Mouse (Mus musculus): ENCODE measurements at regions not wholly inside any gene's neighbourhood (a gene's known extent, or its start where the extent isn't known, plus 50 kb on each side); places are given as distances from the start of the nearest gene placed in this dataset.

DNA sequence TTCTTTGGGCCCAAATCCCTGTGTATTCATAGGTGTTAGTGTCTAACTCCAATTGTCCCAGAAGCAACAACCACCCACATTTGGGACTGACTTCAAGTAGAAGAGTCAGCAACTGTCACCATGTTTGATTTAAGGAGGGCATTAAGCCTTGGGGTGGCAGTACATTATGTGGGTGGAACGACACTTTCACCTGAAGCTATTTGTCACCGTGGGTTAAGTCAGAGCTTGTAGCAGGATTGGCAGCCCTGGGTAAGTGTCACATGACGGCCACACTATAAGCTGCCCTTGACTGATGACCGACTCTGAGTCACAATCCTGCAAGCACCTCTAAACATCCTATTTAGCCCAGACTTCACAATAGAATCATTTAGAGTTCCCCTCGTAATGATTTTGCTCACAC, 236.7 kb upstream of the A1bg start:
- no peak for DNase-seq (ENCODE audit: low spot score in 2 of 2)

DNA sequence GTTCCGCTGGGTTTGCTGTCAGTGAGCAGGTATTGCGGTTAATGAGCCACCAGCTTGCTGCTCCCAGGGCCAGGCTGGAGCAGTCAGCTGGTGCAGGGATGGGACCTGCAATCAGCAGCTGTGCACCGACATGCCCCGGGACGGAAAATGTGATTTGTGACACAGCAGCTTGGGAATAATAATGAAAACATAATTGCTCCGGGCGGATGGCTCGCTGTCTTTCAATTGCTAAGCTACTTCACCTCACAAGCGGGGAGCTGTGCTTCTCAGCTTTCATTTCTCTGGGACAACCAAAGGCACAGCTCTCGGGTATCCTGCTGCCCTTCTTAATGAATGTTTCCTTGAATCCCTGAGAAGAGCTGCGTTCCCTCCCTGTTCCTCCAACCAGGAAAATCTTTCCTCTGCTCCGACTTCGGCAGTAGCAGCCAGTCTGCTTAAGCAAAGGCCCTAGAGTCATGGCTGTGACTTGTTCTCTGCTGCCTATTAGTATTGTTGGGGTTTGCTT, 235.3 kb upstream of the A1bg start:
- DNase-seq (ENCODE audit: low spot score in 2 of 2) = peak; percentile 41 to 50

DNA sequence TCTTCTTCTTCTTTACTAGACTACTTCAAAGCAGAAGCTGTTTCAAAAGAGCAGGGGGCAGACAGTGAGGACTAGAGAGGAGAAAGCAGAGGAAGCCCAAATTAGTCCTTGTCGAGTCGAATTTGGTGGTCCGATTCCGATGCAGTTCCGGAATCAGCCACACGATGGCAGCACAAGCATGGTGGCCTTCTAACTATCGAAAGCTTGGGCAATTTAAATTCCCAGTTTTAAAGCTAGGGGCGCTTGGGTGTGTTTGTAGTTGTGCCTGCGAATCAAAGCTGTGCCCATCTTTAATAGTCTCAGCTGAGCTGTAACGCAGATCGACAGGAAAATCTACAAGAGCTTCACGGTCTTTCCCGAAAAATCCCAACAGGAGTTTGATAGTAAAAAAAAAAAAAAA, 234.7 kb upstream of the A1bg start:
- DNase-seq (ENCODE audit: low spot score in 2 of 2) = peak; percentile 94 to 98

DNA sequence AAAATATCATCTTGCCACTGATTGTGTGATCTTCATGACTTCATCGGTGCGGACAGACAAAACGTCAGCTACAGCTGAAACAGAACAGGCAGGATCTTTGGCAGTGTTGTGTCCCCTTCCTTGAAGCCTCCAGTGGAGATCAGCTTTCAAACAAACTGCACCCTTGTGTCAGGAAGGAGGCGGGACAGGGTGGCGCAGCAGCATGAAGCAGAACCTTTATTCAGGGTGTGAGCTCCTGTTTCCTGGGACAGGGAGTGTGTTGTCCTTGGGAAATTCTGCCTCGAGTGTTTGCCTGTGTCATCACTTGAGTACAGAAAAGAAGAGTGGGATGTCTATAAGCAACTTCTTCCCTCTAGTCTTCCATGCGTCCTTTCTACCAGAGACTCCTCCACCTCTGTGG, 232.7 kb upstream of the A1bg start:
- DNase-seq (ENCODE audit: low spot score in 2 of 2) = no peak

DNA sequence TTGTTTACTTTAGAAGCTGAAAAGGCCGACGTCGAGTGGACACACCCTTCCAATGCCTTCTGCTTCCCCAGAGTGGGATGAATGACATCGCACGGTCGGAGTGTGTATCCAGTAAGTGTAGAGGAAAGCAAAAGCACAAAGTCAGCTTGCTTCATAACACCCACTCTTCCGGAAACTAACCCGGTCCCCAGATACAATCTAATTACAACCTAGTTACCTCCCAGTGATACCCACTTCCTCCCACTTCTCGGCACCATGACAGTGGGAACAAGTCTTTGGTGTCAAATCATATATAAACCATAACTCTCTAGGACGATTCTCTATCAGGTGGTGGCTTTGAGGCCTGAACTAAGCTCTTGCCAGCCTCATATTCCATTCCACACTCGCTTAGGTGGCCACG, 231.4 kb upstream of the A1bg start:
- no peak for DNase-seq (ENCODE audit: low spot score in 2 of 2)

DNA sequence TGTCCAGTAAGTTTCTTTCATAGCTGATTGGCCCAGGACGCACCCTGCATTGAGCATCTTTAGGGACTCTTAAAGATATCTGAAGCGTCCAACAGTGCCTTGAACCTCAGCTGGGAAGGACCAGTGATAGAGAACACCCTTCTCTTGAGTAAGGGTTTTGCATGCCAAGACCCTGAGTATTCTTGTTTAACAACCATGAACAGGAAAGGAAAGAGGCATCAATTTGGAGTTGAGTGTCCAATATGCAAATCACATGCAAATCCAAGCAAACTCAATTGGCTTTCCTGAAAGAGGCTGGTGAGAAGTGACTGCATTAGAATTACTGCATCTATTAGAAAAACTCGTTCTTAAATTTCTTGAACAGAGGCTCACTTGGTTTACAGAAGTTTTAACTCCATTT, 220.0 kb upstream of the A1bg start:
- no peak for DNase-seq (ENCODE audit: low spot score in 2 of 2)

DNA sequence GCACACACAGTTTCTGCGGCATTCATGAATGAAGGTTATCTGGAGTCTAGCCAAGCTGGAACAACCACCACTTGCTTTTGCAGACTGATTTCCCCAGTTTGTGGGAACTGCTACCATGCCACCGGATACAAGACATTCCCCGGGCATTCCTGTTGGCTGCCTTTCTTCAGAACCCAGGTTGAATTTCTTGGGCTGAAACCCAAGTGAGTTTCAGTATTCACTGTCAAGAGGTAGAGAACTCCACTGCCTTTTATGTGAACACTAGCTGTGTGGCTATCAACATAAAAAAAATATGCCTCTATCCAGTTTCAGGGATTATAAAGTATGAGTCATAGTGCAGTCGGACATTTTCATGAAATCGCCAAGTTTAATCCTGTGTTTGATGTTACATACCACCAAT, 216.3 kb upstream of the A1bg start:
- no peak for DNase-seq (ENCODE audit: low spot score in 2 of 2)

DNA sequence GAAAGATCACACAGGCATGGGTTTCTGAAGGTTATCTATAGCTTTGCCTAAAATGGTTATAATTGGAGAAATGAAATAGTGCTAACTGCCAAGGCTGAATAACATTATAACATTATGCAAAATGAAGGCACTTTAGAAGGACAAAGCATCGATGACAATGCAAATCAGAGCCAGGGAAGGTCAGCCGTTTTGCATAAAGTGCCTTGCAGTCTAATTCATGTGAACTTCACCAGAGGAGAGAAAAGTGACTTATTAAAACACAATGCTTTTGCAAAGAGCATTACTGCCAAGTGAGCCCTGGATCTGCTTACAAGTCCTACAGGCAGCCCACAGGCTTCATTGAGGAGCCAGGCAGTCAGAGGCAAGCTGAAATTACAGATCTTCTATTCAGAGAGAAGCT, 214.0 kb upstream of the A1bg start:
- DNase-seq (ENCODE audit: low spot score in 2 of 2) = no peak

DNA sequence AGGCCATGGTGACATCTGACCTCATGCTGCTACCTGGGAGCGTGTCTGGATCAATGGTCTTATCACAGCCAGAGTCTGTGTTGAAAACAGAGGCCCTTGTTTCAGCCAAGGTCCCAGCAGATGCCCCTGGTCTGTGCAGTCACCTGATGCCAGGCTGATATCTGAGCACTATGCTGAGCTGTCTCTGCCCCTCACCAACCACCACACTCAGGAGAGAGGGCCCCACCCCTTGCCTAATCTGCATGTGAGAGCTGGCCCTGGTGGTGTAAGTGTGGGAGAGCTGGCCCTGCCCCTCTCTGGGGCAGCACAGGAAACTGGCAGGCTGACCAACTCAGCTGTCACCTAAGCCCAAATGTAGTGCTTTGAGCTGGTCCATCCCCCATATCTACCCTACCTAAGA, 210.5 kb upstream of the A1bg start:
- DNase-seq (ENCODE audit: low spot score in 2 of 2) = no peak

DNA sequence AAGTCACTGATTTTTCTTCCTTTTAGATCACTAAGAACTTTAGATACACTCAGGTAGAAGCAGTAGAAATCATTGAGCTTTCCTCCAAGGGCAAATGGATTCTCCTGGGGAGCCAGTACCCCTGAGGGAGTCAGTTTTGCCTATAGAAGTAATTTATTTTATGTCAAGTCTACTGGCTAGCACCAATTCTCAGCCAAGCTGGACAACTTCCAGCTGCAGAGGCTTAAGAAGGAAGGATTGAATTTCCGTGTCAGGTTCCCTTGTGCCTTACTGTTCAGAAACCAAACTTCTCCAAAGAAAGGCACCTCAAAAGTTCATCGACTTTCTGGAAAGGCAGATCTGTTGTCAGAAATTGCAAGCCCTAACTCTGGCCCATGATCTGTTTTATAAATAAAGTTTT, 205.2 kb upstream of the A1bg start:
- DNase-seq (ENCODE audit: low spot score in 2 of 2) = no peak

DNA sequence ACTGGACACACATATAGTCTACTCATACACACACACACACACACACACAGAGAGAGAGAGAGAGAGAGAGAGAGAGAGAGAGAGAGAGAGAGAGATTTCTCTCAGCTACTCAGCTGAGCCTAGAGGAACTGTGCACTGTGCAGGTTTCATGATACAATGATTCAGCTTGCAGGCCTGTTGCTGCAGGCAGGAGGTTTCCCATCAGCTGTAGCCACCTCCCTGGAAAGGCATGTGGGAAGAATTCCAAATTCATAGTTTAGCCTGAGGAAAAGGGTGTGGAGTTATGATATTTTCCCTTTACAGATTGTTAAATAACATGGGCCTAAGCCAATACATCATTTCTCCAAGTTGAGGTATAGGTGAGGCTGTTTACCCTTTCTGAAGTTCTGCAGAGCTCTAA, 204.3 kb upstream of the A1bg start:
- DNase-seq (ENCODE audit: low spot score in 2 of 2) = no peak

DNA sequence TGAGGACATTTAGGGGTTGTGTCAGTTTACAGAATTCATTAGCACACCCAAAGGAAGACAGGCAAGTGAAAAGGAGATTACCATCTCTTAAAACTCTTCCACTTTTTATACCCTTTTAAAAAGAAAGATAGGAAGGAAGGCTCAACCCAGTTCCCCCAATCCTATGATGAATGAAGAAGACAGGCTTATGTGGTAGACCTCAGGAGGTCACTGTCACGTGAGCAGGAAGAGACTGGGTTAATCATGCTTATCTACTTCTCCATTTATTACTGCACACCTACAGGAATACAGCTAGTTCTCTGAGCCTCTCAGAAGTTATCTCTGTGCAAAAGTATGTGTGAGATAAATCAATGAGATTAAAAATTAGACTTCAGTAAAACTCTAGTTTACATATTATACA, 194.1 kb upstream of the A1bg start:
- no peak for DNase-seq (ENCODE audit: low spot score in 2 of 2)

DNA sequence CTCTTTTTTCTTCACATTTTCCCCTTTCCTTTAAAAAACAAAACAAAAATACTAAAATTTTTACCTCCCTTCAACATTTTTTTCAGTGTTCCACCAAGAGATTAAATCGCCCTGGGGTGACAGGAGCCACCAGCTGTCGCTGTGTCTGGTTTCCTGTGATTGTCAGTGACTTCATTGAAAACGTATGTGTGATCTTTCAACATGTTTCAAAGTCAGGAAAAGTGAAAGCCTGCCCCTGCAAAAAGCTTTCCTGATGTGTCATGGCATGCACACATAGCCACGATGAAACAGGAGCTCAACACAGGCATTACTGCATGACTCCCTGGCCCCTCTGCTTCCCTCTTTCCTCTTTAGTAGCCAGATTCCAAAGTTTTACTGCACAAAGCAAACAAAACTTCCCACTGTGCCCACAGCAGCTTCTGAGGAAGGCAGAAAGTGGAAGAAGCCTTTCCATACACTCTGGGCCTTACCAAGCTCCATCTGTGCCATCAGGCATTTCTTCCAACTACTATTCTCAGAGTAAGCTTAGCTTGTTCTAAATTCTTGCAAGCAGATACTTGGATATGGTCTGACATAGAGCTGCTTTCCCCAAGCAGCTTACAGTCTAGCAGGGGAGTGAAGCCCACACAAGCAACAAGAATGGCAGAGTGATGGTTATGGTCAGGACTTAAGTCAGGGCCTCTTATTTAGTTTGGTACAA, 186.8 kb upstream of the A1bg start:
- peak; percentile 1 to 7 for DNase-seq (ENCODE audit: low spot score in 2 of 2)

DNA sequence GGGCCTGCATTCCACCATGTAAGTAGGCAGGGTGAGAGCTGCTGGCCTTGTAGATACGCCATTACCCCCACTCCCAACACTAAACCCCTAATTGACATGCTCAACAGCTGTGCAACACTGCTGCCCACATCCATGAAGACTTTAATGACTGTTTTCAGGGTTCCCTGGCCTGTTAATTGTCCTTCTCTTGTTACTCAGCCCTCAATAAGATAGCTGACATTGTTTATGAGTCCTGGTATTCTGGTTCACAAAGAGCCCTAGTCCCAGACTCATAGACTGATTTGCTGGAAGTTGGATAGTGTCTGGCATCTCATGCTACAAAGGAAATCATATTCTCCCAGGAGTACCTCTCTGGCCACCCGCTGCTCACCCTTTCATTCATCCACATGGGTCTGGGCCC, 186.1 kb upstream of the A1bg start:
- DNase-seq (ENCODE audit: low spot score in 2 of 2) = no peak

DNA sequence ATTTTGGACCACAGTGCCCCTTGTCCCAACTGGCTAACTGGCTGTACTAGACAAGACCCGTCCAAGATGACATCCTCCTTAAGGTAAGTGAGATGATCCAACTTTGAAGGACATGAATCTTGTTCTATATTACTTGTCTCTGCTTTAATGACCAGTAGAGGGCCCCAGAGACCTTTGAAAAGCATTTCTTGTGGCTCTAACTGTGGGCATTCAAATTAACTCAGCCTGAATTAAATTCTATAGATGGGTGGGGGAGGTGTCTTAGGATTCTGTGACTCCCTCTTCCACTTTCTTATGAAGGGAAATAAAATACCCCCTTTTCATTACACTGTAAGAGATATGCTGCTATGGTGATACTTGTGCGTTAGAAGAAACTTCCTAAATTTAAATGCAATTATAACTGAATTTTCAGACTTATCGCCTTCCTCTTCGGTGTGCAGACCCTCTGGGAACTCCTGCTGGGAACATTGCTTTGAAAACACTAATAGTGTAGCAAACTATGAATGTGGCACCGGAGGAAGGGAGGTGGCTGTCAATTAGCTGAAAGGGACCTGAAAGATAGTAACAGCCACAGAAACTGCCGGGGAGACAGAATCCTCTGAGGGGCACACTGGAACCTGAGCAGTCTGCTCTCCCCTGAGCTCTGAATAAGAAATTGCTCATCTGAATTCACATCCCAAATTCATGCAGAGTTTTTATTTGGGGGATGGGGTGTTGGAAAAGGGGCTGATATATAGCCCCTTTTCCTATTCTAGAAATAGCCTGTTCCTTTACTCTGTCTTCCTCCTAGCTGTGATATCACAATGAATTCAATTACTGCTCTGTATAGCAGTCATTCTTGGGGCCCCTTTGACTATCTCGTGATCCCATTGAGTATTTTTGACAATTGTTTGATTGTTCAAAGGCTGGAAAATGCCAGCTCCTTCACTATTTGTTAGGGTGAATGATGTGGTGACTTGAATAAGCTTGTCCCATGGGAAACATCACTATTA, 179.9 kb upstream of the A1bg start:
- peak; percentile 38 to 58 for DNase-seq (ENCODE audit: low spot score in 2 of 2)

DNA sequence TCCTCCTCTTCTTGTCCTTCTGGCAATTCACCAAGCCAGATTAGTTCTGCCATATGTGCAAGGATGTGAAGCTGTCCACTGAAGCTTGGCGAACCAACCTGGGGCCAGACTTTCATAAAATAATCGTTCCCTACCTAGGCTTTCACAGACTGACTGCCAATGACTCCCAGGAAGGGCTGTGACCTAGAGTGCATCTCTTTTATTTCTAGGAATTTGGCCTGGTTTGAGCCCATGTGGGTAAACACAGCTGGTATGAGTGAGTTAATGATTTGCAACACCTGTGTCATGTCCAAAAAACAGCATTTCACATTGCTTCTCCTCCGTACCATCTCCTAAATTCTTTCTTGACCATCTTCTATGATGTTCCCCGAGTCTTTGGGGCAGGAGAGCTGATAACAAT, 178.0 kb upstream of the A1bg start:
- DNase-seq (ENCODE audit: low spot score in 2 of 2) = no peak

DNA sequence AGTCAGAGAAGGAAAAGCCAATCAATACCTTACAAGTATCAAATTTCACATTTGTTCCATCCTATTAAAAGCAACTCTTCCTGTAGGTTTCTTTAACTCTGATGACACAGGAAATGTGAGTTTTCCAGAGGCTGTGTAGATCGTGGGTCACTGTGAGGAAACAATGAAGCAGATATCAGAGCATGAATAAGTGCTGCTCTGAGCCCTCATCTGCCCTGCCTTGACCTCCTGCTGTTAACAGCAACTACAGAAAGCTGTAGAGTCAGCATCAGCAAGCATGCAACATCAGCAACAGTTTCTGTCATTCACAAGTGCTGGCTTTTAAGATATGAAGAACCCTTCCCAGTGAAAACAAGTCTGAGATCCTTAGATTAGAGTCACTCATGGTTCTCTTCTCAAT, 176.2 kb upstream of the A1bg start:
- DNase-seq (ENCODE audit: low spot score in 2 of 2) = no peak

DNA sequence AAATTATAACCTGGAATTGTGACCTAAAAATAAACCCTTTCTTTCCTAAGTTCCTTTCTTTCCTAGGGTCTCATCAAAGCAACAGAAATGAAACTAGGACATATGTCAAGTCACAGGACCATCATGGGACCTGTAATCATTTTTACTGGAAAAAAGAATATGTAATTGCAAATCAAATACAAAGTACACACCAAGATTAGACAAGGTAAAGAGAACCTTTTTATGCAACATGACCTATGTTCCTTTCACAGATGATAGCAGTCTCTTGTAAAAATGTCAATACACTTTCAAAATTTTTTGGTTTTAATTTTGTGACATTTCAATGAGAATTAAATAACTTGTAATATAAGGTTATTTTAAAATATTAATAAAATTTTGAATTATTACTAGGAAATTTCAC, 175.7 kb upstream of the A1bg start:
- DNase-seq (ENCODE audit: low spot score in 2 of 2) = no peak

DNA sequence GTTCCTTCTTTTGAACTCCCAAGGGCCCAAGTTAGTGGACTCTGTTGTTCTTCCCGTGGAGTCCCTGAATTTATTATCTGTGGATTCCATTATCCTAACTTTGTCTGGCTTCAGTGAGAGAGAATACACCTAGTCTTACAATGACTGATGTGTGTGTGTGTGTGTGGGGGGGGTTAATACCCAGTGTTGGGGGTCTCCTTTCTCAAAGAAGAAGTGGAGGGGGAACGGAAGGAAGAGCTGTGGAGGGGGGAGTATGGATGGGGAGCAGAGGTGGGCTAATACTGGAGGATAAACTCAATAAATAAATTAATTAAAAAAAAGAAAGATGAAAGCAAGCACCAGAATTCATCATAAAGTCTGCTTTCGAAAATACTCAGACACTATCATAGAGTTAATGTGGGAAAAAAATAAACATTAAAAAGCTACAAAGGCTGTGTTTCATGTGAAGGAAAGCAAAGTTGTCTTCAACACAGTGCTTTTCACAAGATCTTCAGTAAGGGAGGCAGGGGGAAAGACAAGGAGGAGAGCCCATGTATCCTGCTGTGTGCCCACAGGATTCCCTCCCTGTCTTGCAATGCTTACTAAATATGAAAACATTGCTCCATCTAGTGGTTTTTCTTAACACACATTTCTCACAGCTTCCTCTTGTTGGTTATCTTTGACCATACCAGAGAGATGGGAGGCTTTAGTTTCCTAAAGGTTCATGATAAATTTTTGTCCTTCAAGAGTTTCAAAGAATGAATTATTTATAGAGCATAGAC, 173.4 kb upstream of the A1bg start:
- DNase-seq (ENCODE audit: low spot score in 2 of 2) = no peak

DNA sequence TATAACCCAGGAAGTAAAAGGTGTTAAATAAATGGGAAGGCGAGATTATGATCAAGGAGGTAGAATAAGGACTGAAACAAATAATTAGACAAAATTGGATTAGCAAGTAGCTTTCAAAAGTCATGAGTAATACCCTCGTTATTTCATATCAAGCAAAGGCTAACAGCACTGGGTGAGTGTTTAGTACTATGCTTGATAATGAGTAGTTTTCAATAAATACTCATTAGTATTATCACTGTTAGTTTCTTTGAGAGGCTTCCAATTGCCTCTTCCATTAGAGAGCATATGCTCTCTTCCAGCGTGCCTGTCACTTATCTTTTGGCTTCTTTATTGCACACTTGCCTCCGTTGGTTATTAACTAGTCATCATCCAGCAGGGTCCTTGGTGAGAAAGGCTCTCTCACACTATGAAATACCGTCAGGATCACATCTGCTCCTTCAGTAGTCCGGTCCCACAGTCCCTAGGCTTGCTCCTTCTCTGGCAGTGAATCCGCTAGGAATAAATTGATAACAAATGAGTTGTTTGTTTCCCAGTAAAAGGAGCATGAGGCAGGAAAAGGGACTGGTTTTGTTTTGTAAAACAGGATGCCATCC, 132.3 kb upstream of the A1bg start:
- DNase-seq (ENCODE audit: low spot score in 2 of 2) = no peak

DNA sequence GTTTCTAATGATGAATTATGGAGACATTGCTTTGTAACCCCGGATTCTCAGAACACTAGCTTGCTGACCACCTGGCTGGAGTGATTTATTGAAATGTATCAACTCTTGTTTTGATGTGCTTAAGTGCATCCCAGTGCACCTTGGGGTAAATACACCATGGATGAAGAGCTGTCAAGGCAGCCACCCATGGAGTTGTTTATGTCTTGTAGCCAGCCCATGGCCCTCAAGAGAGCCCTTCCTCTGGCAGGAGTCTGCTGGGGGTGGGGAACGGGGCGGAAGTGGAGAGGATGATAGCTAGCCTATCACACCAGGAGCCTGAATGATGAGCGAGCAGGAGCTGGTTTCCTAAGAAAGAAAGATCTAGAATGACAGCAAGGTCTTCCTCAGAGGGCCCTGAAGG, 128.6 kb upstream of the A1bg start:
- DNase-seq (ENCODE audit: low spot score in 2 of 2) = no peak

DNA sequence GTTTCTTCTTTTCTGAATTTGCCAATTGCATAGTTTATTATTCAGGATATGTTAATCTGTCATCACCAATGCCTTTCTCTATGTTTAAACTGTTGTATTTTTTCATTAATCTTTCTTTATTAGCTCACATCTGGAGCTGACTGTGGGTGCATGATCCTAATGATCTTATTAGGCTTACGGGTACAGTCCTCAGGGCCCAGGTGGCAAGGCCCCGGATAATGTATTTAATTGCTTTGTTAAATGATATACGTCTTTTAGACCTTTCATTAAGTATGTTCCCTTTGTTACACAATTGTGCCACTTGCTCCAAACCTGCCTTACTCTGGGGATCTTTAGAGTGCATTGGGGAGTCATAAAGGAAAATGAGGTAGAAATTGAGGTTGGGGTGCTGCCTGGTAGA, 86.7 kb upstream of the A1bg start:
- DNase-seq (ENCODE audit: low spot score in 2 of 2) = no peak
